Mouse (Mus musculus) T-helper 2 cell (primary cell): ENCODE data around the gene Acp4.
"Not testable (repeated sequence)": the region's sequence is repeated elsewhere in the genome, so short reads cannot be mapped to it uniquely, and the experiment has no call there.

Experiments
- in situ Hi-C: fragments of 300-600 bp; cut with MboI, MseI; formaldehyde crosslinking; loops from one replicate; pipeline ENCODE4 v1.15.1; 2025; ENCODE audit warnings: high pct_unique_total_duplicates

Gene Acp4

GRCm38 (mm10) chr7:44207135-44207534 lies 50.0 kb downstream of the Acp4 start, which contains the start of gene Klk1b4:
Gene Klk1b4, plus strand, starts transcription at chr7:44207435.
- in situ Hi-C loops, result not testable (repeated sequence)
